Mouse (Mus musculus) forebrain, embryonic 10.5 days (tissue): ENCODE measurements around the gene Srp68. TPM values are rescaled to one million over a fixed set of nuclear protein-coding genes. Genes with fewer than 3 reads are reported as not detected.
"Not testable (repeated sequence)": the region's sequence is repeated elsewhere in the genome, so short reads cannot be mapped to it uniquely, and the experiment has no call there.

ENCODE experiments used
- DNase-seq: peaks from one replicate; pipeline ENCODE4 v3.0.0-alpha.2; 2017; ENCODE audit warnings: low spot score; ENCODE audit errors: extremely low spot score
- H3K27ac ChIP-seq: fragments of 300-500 bp; sonication (generic); 2 replicates; pipeline ENCODE4 v1.5.1; 2016; ENCODE audit warnings: mild to moderate bottlenecking
- H3K27me3 ChIP-seq: fragments of 300-500 bp; sonication (generic); 2 replicates; pipeline ENCODE4 v1.6.1; 2016; ENCODE audit warnings: mild to moderate bottlenecking; ENCODE audit not compliant: poor library complexity, severe bottlenecking
- H3K36me3 ChIP-seq: fragments of 300-500 bp; sonication (generic); replicated peaks from 2 replicates; pipeline ENCODE4 v1.6.1; 2016; ENCODE audit warnings: mild to moderate bottlenecking, moderate library complexity
- H3K4me1 ChIP-seq: fragments of 300-500 bp; sonication (generic); 2 replicates; pipeline ENCODE4 v1.6.1; 2016
- H3K4me3 ChIP-seq: fragments of 300-500 bp; sonication (generic); 2 replicates; pipeline ENCODE4 v1.5.1; 2016; ENCODE audit warnings: mild to moderate bottlenecking, moderate library complexity
- H3K9me3 ChIP-seq: fragments of 300-500 bp; sonication (generic); 2 replicates; pipeline ENCODE4 v1.6.1; 2016; ENCODE audit warnings: mild to moderate bottlenecking, moderate library complexity
- WGBS: fragments of 180-500 bp; shearing (Covaris S2); methylation state at CpG from one replicate; pipeline ENCODE4 v1.1.7; 2016; 5-methylcytosine and 5-hydroxymethylcytosine counted together
- polyA plus RNA-seq: library from polyadenylated mRNA; unstranded; fragments of >200 nt; fragmentation: Nextera tagmentation; extraction: Ambion mirVana; gene quantifications from 2 replicates; pipeline ENCODE4 v1.2.1, GENCODE M21; 2016

Gene Srp68
- polyA plus RNA-seq, 1 experiment from 2014 or later = 99.3 TPM

DNA sequence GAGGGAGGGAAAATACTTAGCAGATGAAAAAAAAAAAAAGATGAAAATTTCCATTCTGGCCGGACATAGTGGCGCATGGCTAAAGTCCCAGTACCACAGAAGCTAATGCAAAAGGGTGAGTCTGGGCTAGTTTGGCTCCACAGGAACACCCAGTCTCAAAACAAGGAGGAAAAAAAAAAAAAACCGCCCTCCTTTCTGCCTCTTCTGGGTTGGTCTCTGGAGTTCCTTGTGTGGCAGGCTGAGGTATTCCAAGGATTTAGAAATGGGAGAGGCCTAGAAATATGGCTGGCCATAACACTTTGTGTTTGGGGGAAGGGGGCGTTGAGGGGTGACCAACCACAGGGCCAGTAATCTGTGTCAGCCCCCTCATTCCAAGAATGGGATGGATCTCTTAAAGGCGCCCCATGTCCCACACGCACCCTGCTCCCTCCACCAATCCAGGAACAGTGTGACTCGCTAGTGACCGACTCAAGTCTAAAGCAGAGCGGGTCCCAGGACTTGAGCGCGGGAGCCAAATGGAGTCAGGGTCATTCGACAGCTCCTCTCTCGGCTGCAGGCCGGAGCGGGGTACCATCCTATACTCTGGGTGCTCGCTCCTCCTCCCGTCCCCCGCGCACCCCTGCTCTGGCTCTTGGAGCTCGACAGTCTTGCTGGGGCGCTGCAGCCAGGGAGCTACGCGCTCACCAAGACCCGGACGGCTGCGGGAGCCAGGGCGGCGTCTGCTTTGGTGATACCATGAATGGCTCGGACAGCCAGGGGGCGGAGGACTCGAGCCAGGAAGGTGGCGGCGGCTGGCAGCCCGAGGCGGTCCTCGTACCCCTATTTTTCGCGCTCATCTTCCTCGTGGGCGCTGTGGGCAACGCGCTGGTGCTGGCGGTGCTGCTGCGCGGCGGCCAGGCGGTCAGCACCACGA lies 7.0 kb upstream of the Srp68 start, which contains the start of gene Galr2:
Gene Galr2, plus strand, starts transcription at position 189 of the 913 bp plus-strand sequence.
- Histone ChIP-seq H3K4me1 (peaks cover 23% of the 10 kb centered on the region), H3K27me3 (peaks cover 65% of the 10 kb centered on the region), H3K9me3 (no peaks in the 10 kb centered on the region), H3K36me3 (no peaks in the 10 kb centered on the region), H3K4me3 (peak within 1 kb of the TSS; percentile 46), H3K27ac (no peak within 1 kb of the TSS)
- 5% methylated on average over 48 of the region's 48 CpGs for WGBS
- no peak for DNase-seq

DNA sequence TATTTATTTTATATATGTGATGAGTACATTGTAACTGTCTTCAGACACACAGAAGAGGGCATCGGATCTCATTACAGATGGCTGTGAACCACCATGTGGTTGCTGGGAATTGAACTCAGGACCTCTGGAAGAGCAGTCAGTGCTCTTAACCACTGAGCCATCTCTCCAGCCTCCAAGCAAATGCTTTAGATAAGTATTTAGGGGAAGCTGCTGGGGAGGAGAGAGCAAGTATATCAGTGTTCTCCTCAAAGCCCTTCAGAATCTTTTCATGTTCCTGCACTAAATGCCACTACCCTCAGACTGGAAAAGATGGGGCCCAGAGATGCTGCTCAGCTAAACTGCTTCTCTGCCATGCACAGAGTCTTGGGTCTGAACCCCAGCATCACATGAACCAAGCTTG lies 3.2 kb upstream of the Srp68 start:
- WGBS = 94% methylated on average over 1 of the region's 1 CpGs
- Histone ChIP-seq H3K27me3 (peaks cover 27% of the 10 kb centered on the region), H3K4me1 (peaks cover 37% of the 10 kb centered on the region)
- H3K4me3 ChIP-seq, H3K36me3 ChIP-seq, H3K9me3 ChIP-seq, H3K27ac ChIP-seq, DNase-seq: not testable (repeated sequence)

DNA sequence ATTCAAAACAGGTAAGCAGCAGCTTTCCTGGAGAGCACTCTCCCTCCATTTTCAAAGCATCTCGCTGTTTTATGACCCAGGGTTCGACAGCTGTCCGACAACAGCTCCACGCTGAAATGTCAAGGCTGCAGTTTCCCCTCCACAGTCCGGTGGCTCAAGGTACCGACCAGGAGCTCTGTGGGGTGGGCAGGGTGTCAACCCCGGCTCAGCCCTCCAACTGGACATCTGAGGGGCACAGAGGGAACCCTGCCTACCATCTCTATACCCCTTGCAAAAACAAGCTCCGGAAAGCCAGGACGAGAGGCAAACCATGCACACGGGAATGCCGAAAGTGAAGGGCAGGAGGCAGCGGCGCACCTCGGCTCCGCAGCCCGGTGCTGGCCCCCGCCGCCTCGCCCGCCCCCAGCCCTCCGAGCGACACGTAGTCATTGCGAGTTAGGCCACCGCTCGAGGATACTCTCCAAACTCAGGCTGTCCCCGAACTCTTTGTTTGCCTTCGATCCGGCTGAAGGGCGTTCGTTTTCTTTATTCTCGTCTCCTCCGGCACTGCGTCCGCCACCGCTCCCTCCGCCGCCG lies 460 bp downstream of the Srp68 start:
- H3K4me1 ChIP-seq = peaks cover 29% of the 10 kb centered on the region
- H3K27me3 ChIP-seq = no peaks in the 10 kb centered on the region
- 1% methylated on average over 39 of the region's 39 CpGs for WGBS
- no peak for DNase-seq
- peak overlapping the region; percentile 93 for H3K27ac ChIP-seq
- H3K9me3 ChIP-seq = no peaks in the 10 kb centered on the region
- peaks cover 40% of the 10 kb centered on the region for H3K36me3 ChIP-seq
- H3K4me3 ChIP-seq = peak overlapping the region; percentile 97

DNA sequence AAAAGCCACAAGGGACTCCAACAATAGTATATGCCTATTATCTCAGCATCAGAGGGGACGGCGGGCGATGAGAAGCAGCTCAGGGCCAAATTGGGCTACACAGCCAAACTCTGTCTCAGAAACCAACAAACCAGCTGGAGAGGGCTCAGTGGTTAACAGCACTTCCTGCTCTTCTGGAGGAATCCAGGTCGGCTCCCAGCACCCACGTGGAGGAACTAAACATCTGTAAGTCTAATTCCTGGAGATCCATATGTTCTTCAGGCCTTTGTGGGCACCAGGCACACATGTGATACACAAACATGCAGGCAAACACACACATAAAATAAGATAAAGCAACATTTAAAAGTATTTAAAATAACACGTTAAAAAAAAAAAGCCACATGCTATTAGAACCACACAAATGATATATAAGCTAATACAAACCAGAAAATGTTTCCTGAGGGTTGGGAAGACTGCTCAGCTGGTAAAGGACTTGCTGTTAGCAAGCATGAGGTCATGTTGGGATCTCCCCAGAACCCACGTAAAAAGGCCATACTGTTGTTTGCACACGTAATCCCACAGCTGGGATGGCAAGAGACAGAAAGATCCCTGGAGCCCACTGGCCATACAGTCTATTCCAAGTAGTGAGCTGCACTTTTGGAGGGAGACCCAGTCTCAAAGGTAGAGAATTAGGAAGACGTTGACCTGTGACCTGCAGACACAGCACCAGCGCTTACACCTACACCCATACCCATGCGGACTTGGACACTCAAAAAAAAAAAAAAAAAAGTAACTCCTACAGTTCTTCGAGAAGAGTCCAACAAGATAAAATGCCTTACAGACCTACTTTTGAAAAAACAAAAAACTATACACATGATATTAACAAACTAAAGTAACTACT lies 1.2 kb downstream of the Srp68 start:
- Histone ChIP-seq H3K4me1 (peaks cover 29% of the 10 kb centered on the region), H3K36me3 (peaks cover 48% of the 10 kb centered on the region), H3K9me3 (no peaks in the 10 kb centered on the region), H3K27ac (peak overlapping the region; percentile 93), H3K27me3 (no peaks in the 10 kb centered on the region), H3K4me3 (peak overlapping the region; percentile 97)
- no peak for DNase-seq
- WGBS = 67% methylated on average over 12 of the region's 12 CpGs

DNA sequence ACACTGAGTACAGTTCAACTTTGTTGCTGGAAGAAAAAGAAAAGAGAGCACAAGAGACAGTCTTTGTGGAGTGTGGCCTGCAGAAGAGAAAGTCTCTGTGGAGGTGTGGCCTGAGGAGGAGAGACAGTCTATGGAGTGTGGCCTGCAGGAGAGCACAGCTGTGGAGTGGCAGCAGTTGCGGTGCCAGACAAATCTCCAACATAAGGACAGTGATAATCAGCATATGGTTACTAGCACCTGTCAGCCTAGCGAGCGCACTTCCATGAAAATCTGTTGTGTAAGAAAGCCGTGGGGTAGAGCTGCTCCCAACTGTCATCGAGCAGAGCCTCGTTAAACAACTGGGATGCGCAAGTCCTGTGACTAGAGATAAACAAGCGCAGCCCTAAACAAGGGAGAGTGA lies 4.5 kb downstream of the Srp68 start:
- H3K36me3 ChIP-seq = peaks cover 80% of the 10 kb centered on the region
- 94% methylated on average over 8 of the region's 8 CpGs for WGBS

DNA sequence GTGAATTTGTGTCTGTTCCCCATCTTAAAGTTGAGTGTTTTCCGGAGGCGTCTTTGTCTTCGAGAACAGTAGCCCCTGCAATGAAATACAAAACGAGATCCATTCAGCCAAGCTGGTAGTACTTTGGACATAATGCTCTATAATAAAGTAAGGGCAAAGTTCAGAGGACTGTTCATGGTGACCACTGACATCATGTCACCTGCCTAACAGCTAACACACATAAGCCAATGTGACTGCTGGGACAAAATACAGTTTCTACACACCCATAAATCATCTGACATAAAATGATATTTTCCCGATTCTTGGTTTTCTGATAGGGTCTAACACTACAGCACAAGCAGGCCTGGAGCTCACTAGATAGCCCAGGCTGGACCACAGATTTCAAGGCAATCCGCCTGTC lies 5.7 kb downstream of the Srp68 start:
- no peaks in the 10 kb centered on the region for H3K9me3 ChIP-seq
- WGBS = 96% methylated on average over 6 of the region's 6 CpGs
- H3K4me1 ChIP-seq = peaks cover 17% of the 10 kb centered on the region
- H3K36me3 ChIP-seq = peaks cover 93% of the 10 kb centered on the region
- H3K27ac ChIP-seq = no peak overlapping the region
- no peak overlapping the region for H3K4me3 ChIP-seq
- no peaks in the 10 kb centered on the region for H3K27me3 ChIP-seq
- no peak for DNase-seq

More for the DNA sequence above, 4.5 kb downstream of the Srp68 start:
- no peak for DNase-seq
- H3K27ac ChIP-seq = no peak overlapping the region
- no peak overlapping the region for H3K4me3 ChIP-seq
- no peaks in the 10 kb centered on the region for H3K9me3 ChIP-seq
- no peaks in the 10 kb centered on the region for H3K27me3 ChIP-seq
- peaks cover 24% of the 10 kb centered on the region for H3K4me1 ChIP-seq

DNA sequence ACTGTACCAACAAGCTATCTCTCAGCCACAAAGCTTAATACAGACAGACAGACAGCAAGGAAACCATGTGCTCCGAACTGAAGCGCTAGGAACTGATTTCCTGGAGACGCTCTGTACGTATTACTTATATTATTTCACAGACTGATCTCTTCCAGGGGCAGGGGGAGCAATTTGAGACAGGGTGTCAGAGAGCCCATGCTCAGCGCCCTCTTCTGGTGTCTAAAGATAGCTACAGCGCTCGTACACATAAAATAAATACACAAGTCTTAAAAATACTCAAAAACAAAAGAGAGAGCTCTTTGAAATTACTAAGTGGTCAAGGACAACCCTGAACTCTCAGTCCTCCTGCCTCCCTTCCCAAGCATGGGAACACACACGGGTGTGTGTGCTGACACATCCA lies 6.4 kb downstream of the Srp68 start:
- H3K27ac ChIP-seq = no peak overlapping the region
- WGBS = 86% methylated on average over 8 of the region's 8 CpGs
- DNase-seq = no peak
- no peaks in the 10 kb centered on the region for H3K27me3 ChIP-seq
- no peak overlapping the region for H3K4me3 ChIP-seq
- H3K36me3 ChIP-seq = peaks cover 100% of the 10 kb centered on the region
- peaks cover 10% of the 10 kb centered on the region for H3K4me1 ChIP-seq
- H3K9me3 ChIP-seq = no peaks in the 10 kb centered on the region

DNA sequence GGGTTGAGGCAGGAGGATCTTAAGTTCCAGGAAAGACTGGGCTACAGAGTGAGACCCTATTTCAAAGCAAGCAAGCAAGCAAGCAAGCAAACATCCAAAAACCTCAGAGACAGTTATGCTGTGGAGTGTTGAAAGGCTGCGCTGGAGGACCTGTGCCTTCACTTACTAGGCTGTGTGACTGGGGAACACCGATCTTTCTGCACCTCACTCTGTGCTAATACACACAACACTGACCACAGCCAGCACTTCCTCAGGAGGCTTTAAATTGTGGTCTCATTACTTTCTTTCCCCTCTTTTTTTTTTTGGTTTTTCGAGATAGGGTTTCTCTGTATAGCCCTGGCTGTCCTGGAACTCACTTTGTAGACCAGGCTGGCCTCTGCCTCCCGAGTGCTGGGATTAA lies 8.2 kb downstream of the Srp68 start:
- Histone ChIP-seq H3K4me1 (no peaks in the 10 kb centered on the region), H3K4me3 (no peak overlapping the region), H3K27me3 (no peaks in the 10 kb centered on the region), H3K36me3 (peaks cover 100% of the 10 kb centered on the region), H3K9me3 (no peaks in the 10 kb centered on the region), H3K27ac (no peak overlapping the region)
- no peak for DNase-seq
- 93% methylated on average over 4 of the region's 4 CpGs for WGBS

DNA sequence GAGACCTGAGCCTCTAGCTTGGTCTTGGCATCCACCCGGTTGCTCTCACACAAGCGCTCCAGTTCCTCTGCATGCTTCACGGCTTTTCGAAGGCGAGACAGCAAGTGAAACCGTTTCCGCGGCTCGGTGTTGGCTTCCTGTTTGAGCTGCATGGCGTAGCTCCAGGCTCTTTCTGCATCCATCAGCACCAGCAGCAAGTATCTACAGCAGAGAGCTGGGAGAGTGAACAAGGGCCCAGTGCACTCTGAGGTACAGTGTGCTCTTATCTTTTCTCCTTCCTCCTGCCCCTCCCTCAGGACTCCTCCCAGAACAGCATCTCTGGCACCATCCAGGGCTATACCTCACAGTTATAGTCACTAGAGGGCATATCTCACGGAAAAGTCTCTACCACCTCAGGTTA lies 8.7 kb downstream of the Srp68 start:
- 96% methylated on average over 11 of the region's 11 CpGs for WGBS
- Histone ChIP-seq H3K4me3 (no peak overlapping the region), H3K4me1 (no peaks in the 10 kb centered on the region), H3K27me3 (no peaks in the 10 kb centered on the region), H3K36me3 (peaks cover 100% of the 10 kb centered on the region), H3K27ac (no peak overlapping the region), H3K9me3 (no peaks in the 10 kb centered on the region)
- DNase-seq = no peak

DNA sequence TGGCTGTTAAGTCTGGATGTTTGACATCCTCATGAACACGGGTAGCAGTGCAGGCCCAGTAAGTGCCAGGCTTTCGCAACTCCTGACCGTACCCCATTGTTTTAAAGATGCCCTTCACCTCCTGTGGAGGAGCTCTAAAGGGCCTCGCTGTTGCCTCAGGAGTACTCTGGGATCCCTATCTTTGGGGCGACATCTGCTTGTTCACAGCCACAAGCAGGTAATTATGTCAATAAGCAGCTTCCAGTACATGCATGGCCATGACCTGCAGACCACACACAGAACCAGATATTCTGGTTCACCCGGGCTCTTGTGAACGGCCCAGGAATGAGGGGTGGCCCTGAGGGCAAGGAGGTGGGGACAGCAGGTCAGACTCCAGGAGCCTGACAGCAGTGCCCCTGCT lies 13.8 kb downstream of the Srp68 start:
- Histone ChIP-seq H3K4me3 (no peak overlapping the region), H3K9me3 (no peaks in the 10 kb centered on the region), H3K27ac (no peak overlapping the region), H3K27me3 (no peaks in the 10 kb centered on the region), H3K36me3 (peaks cover 100% of the 10 kb centered on the region), H3K4me1 (no peaks in the 10 kb centered on the region)
- DNase-seq = no peak
- 86% methylated on average over 7 of the region's 7 CpGs for WGBS

DNA sequence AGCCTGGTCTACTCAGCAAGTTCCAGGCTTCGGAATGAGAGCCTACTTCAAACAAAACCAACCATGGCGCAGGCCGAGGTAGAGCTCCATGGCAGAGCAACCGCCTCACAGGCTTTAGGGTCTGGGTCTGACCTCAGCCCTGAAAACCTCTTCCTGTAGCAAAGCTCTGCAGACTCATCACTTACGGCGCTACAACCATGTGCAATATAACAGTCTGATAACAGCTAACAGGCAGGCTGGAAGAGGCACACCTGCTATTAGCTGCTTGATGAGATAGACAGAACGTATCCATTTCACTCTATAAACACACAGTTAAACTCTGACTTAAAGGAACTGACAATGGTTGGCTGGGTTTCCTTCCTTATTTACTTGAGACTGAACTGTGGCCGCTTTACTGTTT lies 14.6 kb downstream of the Srp68 start:
- Histone ChIP-seq H3K9me3 (no peaks in the 10 kb centered on the region), H3K4me1 (no peaks in the 10 kb centered on the region), H3K27ac (no peak overlapping the region), H3K27me3 (no peaks in the 10 kb centered on the region), H3K4me3 (no peak overlapping the region), H3K36me3 (peaks cover 100% of the 10 kb centered on the region)
- WGBS = 97% methylated on average over 8 of the region's 8 CpGs
- DNase-seq = no peak

DNA sequence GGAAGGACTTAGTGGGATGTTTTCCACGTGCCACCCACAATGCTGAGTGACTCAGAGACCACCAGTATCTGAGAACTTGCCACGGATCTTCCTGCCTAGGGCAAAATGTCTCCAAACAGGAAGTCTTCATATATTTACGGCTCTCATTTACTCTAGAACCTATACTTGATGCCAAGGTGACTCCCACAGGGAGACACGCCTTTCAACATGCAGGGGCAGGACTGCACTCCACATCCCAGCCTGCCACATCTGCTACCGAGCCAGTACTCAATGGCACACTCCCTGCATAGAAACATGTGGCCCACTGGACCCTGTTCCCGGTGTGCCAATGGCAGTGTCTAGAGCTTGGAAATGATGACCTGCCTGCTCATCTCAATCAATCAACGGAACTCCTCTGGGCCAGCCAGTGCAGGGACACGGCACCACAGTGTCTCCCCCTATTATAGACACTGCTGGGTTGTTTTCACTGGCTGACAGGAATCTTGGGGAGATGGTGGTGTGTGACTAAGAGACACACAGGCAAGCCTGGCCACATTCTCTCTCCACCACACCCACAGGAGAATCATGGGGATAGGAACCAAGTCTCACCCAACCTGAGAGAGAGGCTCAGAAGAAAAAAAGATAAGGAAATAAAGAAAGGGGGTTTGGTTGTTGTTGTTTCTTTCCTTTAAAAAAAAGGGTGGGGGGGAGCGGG lies 17.9 kb downstream of the Srp68 start:
- Histone ChIP-seq H3K36me3 (peaks cover 100% of the 10 kb centered on the region), H3K4me1 (no peaks in the 10 kb centered on the region), H3K9me3 (no peaks in the 10 kb centered on the region), H3K27me3 (no peaks in the 10 kb centered on the region), H3K4me3 (no peak overlapping the region), H3K27ac (no peak overlapping the region)
- no peak for DNase-seq
- WGBS = 93% methylated on average over 9 of the region's 9 CpGs
